Mouse (Mus musculus): ENCODE data around the gene F2r.

The F2r gene

DNA sequence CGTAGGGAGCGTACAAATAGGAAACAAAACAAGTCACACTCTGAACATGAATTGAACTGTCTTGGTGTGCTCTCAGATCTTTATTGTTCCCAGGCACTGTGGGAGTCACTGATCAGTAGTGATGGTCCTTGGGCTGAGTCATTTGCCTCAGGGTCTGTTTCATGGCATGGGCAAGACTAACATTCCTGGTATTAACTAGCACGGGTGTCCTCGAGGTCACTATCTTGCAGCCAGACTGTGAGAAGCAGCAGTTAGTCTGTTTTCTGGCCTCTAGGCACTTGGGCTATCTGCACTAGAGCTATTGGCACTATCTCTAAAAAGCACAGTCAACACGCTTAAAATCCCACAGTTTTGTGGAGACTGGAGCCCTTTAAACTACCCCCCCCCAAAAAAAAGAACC is 22.4 kb downstream of the F2r start:
- in situ Hi-C loops (cut with MboI), result no loop called here

DNA sequence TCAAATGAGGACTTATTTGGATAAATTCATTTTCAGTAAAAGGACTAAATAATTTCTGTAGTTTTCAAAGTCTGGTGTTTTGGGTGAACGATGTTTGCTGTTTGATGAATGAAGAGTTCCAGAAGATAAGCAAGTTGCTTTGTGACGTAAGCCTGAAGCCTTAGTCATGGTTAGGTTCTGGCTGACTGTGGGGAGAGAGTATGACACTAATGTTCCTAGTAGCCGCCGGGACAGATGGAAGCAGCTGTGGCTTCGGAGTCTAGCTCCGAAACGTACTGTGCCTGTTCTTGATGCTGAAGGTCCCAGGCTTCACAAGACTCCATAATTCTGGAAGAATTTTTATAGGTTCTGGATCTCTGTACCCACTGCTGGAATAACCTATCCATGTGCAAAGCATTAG is 22.9 kb downstream of the F2r start:
- in situ Hi-C loops (cut with MboI), result no loop called here

- in situ Hi-C loops (cut with MboI), result no loop called here
These were observed 25.4 kb downstream of the F2r start for GRCm38 (mm10) chr13:95592860-95593259.

DNA sequence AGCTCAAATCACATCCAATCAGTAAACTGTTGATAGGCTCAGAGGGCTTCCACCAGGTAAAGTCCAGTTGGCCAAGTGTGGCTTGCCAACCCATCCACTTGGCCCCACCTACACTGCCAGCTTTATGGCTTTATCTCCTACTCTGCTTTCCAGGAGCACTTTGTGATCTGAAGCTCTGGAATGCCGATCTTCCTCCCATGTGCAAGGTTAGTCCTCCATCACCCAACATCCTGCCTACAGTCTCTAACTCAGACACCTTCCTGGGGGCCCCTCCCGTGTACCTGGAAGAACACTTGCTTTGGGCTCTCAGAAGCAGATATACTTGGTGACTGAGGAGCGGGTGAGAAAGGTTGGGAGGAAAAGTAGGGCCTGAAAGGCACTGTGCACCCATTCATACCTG is 26.7 kb downstream of the F2r start:
- in situ Hi-C loops (cut with MboI), result no loop called here

- in situ Hi-C loops (cut with MboI), result no loop called here
These were observed 30.7 kb downstream of the F2r start for GRCm38 (mm10) chr13:95587628-95588027.

GRCm38 (mm10) chr13:95584898-95585297 is 33.4 kb downstream of the F2r start:
- in situ Hi-C loops (cut with MboI), result no loop called here

DNA sequence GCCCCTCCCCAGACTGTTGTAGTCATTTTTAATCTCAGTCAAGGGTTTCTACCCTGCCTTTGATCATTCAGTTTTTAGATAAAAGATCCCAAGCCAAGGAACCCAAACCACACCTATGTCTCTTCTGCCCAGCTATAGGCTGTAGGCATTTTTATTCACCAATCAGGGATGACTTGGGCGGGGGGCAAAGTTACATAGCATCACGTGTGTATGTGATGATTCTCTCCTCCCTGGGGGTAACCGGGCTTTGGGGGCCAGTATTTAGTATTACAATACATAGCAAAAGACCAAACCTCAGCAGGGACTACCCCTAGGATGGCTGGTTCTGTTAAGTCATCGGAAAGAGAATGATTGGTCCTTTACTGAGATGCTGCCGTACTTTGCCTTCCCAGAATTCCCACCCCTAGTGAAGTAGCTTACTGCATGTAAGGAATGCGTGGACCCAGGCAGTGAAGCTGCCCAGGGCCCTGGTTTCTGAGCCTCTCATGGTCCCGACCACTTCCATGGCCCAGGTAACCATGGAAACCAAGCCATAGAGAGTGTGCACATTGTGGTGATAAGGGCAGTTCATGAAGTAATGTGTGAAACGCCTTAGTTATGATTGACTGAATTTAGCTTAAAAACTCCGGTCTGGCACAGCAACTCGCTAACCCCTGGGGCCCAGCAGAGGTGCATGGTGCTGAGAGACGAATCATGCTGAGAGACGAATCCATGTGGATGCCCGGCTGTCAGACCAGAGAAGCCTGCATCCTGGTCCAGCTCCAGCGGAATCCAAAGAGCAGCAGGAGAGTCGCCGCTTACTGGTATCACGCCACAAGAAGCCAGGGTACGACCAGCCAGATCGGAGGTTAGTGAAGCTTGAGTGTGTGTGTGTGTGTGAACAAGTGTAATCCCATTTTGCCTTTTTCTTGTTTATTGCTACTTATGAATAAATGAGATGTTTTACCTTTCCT is 34.8 kb downstream of the F2r start:
- in situ Hi-C loops (cut with MboI), result no loop called here

GRCm38 (mm10) chr13:95581850-95582249 is 36.4 kb downstream of the F2r start:
- in situ Hi-C loops (cut with MboI), result no loop called here

DNA sequence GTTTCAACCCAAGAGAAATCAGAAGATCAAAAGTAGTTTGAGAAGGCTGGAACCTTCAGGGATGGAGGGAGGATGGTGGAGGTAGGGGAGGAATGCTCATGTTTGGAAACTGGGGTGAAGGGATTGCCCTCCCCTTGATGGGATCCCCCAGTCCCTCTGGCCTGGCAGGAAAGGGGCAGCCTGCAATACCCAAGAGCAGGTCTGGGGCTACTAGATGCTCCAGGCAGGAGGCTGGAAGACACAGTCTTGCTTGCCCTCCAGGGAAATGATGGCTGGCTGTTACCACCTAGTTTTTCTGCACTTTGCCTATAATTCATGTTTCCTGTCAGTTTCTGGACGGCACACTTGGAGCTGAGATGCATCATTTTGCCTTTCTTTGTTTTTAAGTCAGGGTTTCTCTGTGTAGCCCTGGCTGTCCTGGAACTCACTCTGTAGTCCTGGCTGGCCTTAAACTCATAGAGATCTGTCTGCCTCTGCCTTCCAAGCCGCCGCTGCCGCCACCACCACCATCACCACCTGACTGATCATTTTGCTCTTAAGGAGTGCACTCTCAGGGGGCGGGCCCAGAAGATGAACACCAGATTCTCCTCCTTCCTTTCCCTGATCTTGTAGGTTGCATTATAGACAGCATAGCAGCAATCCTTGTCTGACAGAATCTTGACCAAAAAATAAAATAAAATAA is 40.1 kb downstream of the F2r start:
- in situ Hi-C loops (cut with MboI), result no loop called here

GRCm38 (mm10) chr13:95570877-95571276 is 47.4 kb downstream of the F2r start:
- in situ Hi-C loops (cut with MboI), result no loop called here

DNA sequence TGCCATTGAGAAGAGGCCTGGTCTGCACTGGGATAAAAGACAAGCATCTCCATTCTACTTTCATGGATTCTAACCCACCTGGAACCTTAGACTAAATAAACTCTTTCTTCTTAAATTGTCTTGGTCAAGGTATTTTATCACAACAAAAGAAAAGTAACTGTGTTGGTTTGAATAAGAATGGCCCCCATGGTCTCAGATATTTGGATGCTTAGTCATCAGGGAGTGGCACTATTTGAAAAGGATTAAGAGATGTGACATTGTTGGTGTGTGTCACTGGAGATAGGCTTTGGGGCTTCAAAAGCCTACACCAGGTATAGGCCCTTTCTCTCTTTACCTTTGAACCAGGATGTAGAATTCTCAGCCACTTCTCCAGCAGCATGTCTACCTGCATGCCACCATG is 49.0 kb downstream of the F2r start:
- in situ Hi-C loops (cut with MboI), result loop anchor here (10.0 kb wide), 1 partner anchor 155 kb away; no protein-coding TSS in a partner anchor

DNA sequence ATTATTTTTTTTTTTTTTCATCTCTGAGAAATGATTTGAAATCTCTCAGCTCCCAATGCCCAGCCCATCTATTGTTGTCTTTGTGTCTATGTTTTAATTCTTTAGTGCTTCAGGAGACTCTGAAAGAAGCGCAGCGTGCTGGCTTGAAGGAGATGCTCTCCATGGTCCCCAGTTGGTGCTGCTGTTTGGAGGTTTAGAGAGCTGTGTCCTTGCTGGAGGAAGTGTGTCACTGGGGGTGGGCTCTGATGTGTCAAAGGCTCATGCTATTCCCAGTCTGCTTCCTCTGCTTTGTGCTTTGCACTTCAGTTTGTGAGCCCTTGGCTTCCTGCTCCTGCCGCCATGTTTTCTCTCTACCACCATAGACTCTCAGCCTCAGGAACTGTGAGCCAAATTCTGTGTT is 50.0 kb downstream of the F2r start:
- in situ Hi-C loops (cut with MboI), result loop anchor here (10.0 kb wide), 1 partner anchor 156 kb away; no protein-coding TSS in a partner anchor

- in situ Hi-C loops (cut with MboI), result loop anchor here (10.0 kb wide), 1 partner anchor 158 kb away; no protein-coding TSS in a partner anchor
These were observed 51.3 kb downstream of the F2r start for GRCm38 (mm10) chr13:95566841-95567551.

GRCm38 (mm10) chr13:95563693-95564092 is 54.6 kb downstream of the F2r start:
- in situ Hi-C loops (cut with MboI), result loop anchor here (10.0 kb wide), 1 partner anchor 161 kb away; no protein-coding TSS in a partner anchor

GRCm38 (mm10) chr13:95563066-95563610 is 55.1 kb downstream of the F2r start:
- in situ Hi-C loops (cut with MboI), result loop anchor here (10.0 kb wide), 1 partner anchor 162 kb away; no protein-coding TSS in a partner anchor

- in situ Hi-C loops (cut with MboI), result no loop called here
These were observed 61.0 kb downstream of the F2r start for GRCm38 (mm10) chr13:95557326-95557725.

- in situ Hi-C loops (cut with MboI), result no loop called here
These were observed 64.3 kb downstream of the F2r start for GRCm38 (mm10) chr13:95553885-95554492.

Data from mature B cell (primary cell).